Mouse (Mus musculus) spleen, adult 2 months (tissue): Measurements from ENCODE around the gene Catsper3.

Source experiments
- CTCF ChIP-seq: fragments of 200-500 bp; IDR thresholded peaks from 2 replicates; pipeline ENCODE4 v1.5.1; 2011; ENCODE audit warnings: mild to moderate bottlenecking, inconsistent platforms; ENCODE audit not compliant: insufficient read depth, insufficient read length, insufficient replicate concordance; ENCODE audit errors: extremely low read depth
- POLR2A ChIP-seq: fragments of 200-500 bp; IDR thresholded peaks from 2 replicates; pipeline ENCODE4 v1.6.1; 2011; ENCODE audit warnings: low read depth, low read length, inconsistent platforms

DNA sequence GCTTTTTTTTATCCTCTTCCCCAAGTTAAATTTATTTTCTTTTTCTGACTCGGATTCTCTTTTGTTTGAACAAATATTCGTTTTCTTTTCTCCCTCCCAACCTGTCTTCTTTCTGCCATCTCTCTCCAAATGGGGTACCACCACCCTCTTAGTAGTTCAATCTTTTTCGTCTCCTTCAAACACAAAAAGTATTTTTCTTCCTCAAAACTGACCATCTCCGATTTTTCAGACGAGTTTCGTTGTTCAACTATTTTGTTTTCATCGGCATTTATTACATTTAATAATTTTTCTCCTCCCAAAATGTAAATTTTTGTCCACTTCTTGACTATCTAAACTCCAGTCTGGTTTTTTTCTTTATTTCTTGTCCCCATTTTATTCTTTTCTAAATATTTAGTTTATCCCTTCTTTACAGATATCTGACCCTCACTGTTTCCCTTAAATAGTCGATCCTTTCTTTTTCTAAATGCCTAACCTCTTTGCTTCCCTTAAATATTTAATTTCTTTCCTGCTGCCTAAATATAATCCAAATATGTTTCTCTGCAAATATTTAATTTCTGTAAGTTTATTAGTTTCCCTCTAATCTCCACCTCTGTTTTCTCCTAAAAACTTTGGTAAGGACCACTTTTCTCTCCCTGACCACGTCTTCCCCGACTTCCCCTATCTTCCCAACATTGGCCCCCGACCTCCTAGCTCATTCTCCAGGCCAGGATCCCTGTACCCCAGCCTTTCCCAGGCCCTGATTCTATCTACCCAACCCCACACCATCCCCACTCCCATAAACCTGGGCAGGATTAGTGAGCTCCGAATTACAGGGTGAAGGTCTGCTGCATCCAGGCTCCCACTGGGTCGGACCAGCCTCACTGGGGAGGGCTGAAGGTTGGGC is 42.7 kb downstream of the Catsper3 start:
- TF ChIP-seq CTCF (no peak), POLR2A (no peak)
